Comparison of ENCODE assay signal across 8 mouse cellular contexts in genomic region chr4:152434836-152435235, GRCm38 (mm10). TPM values are rescaled to one million over a fixed set of nuclear protein-coding genes. Genes with fewer than 3 reads are reported as not detected.
DNase-seq lines count a peak whose midpoint lies in the region; ATAC-seq and TF ChIP-seq lines count a peak whose summit lies in the region.

No protein-coding gene starts in this region.

- DNase-seq in brain, embryonic 18.5 days (ENCODE audit: low read depth, low spot score) = peak; percentile 83
- DNase-seq in forebrain, embryonic 10.5 days (ENCODE audit: extremely low spot score, low spot score) = peak; percentile 89
- peak; percentile 91 for DNase-seq in kidney, postnatal 0 days (ENCODE audit: low spot score)
- peak; percentile 86 for DNase-seq in liver
- peak; percentile 93 for DNase-seq in neural tube, embryonic 10.5 days (ENCODE audit: extremely low spot score, low spot score)

- TF ChIP-seq CTCF in C2C12 (IDR thresholded peaks at IDR 0.05; ENCODE audit: control insufficient read depth, insufficient read depth, insufficient read length) = peak; percentile 97
- peak; percentile 81 for TF ChIP-seq CTCF in kidney, postnatal 0 days (IDR thresholded peaks at IDR 0.05; ENCODE audit: low read depth)

- H3K79me2 ChIP-seq in C2C12 (ENCODE audit: control insufficient read depth, insufficient read depth) = no peaks in the 10 kb centered on the region

- no peaks in the 10 kb centered on the region for H3K9me3 ChIP-seq in forebrain, embryonic 10.5 days
- H3K9me3 ChIP-seq in heart, embryonic 14.5 days (ENCODE audit: control insufficient read depth, low read length) = no peaks in the 10 kb centered on the region
- H3K9me3 ChIP-seq in kidney, postnatal 0 days (replicated peaks; ENCODE audit: low read length) = no peaks in the 10 kb centered on the region
- no peaks in the 10 kb centered on the region for H3K9me3 ChIP-seq in stomach, embryonic 15.5 days

- peaks cover 59% of the 10 kb centered on the region for H3K27me3 ChIP-seq in C2C12 (ENCODE audit: control insufficient read depth, insufficient read depth, insufficient read length)
- H3K27me3 ChIP-seq in forebrain, embryonic 10.5 days (ENCODE audit: poor library complexity, severe bottlenecking) = peaks cover 34% of the 10 kb centered on the region
- H3K27me3 ChIP-seq in heart, embryonic 14.5 days (ENCODE audit: control insufficient read depth, insufficient read depth, low read length) = peaks cover 11% of the 10 kb centered on the region
- no peaks in the 10 kb centered on the region; the same call in 1 of the 2 replicates for H3K27me3 ChIP-seq in kidney, postnatal 0 days (ENCODE audit: insufficient read depth, low read length)
- H3K27me3 ChIP-seq in stomach, embryonic 15.5 days (replicated peaks) = 0 out of 2 replicates have a peak, but pooled peaks cover 3% of the 10 kb centered on the region

- H3K4me1 ChIP-seq in forebrain, embryonic 10.5 days = peaks cover 16% of the 10 kb centered on the region
- H3K4me1 ChIP-seq in heart, embryonic 14.5 days (ENCODE audit: control insufficient read depth in 2 of 2, insufficient read depth in 2 of 2, low read length in 2 of 2) = peaks cover 0 to 3% of the 10 kb centered on the region in 2 experiments; a peak in 1 of 4 replicates
- H3K4me1 ChIP-seq in kidney, postnatal 0 days (replicated peaks; ENCODE audit: insufficient read depth, low read length) = no peaks in the 10 kb centered on the region
- H3K4me1 ChIP-seq in stomach, embryonic 15.5 days = peaks cover 11% of the 10 kb centered on the region

- H3K36me3 ChIP-seq in C2C12 (ENCODE audit: control insufficient read depth, insufficient read depth) = no peaks in the 10 kb centered on the region
- no peaks in the 10 kb centered on the region for H3K36me3 ChIP-seq in forebrain, embryonic 10.5 days (replicated peaks)
- H3K36me3 ChIP-seq in heart, embryonic 14.5 days (ENCODE audit: control insufficient read depth, insufficient read depth, low read length) = no peaks in the 10 kb centered on the region
- no peaks in the 10 kb centered on the region for H3K36me3 ChIP-seq in kidney, postnatal 0 days (ENCODE audit: insufficient read depth, low read length)
- no peaks in the 10 kb centered on the region for H3K36me3 ChIP-seq in stomach, embryonic 15.5 days

- no peak overlapping the region for H3K9ac ChIP-seq in heart, embryonic 14.5 days (ENCODE audit: low read length)
- H3K9ac ChIP-seq in kidney, postnatal 0 days (ENCODE audit: low read depth, low read length) = no peak overlapping the region
- H3K9ac ChIP-seq in stomach, embryonic 15.5 days = no peak overlapping the region

- no peak overlapping the region for H3K4me3 ChIP-seq in C2C12 (ENCODE audit: insufficient read depth, poor library complexity, severe bottlenecking)
- H3K4me3 ChIP-seq in forebrain, embryonic 10.5 days = peak overlapping the region; percentile 33
- no peak overlapping the region for H3K4me3 ChIP-seq in heart, embryonic 14.5 days (ENCODE audit: control insufficient read depth in 1 of 2, insufficient read depth in 1 of 2, low read depth in 1 of 2, low read length in 2 of 2)
- no peak overlapping the region for H3K4me3 ChIP-seq in kidney, postnatal 0 days (replicated peaks; ENCODE audit: low read depth, low read length)
- no peak overlapping the region for H3K4me3 ChIP-seq in stomach, embryonic 15.5 days (replicated peaks)

- H3K27ac ChIP-seq in forebrain, embryonic 10.5 days = no peak overlapping the region
- H3K27ac ChIP-seq in heart, embryonic 14.5 days (replicated peaks in 1 of 2; ENCODE audit: control insufficient read depth in 1 of 2, insufficient read depth in 1 of 2, low read depth in 2 of 2, low read length in 2 of 2) = no peak overlapping the region
- no peak overlapping the region for H3K27ac ChIP-seq in kidney, postnatal 0 days
- H3K27ac ChIP-seq in stomach, embryonic 15.5 days = no peak overlapping the region

- H3K4me2 ChIP-seq in heart, embryonic 14.5 days (ENCODE audit: low read length) = peak overlapping the region; percentile 56
- peak overlapping the region; percentile 41 for H3K4me2 ChIP-seq in kidney, postnatal 0 days (ENCODE audit: low read length)
- H3K4me2 ChIP-seq in stomach, embryonic 15.5 days = peak overlapping the region; percentile 49

- H3ac ChIP-seq in C2C12 (ENCODE audit: control insufficient read depth, insufficient read length, low read depth) = no peak overlapping the region

- peak; percentile 57 for ATAC-seq in heart, embryonic 14.5 days (ENCODE audit: insufficient number of reproducible peaks, insufficient read depth, low FRiP score, low read depth)
- ATAC-seq in kidney, postnatal 0 days (replicated peaks; ENCODE audit: low FRiP score, low read depth) = peak; percentile 78
- peak; percentile 84 for ATAC-seq in stomach, embryonic 15.5 days (ENCODE audit: insufficient read depth, low FRiP score, low read depth)

- H3K79me3 ChIP-seq in C2C12 (ENCODE audit: low read depth) = no peaks in the 10 kb centered on the region

- WGBS in forebrain, embryonic 10.5 days = 3% methylated on average over 9 of the region's 9 CpGs
- 3% methylated on average over 9 of the region's 9 CpGs for WGBS in heart, embryonic 14.5 days
- 2% methylated on average over 9 of the region's 9 CpGs for WGBS in kidney, postnatal 0 days
- 4% methylated on average over 9 of the region's 9 CpGs for WGBS in stomach, embryonic 15.5 days

TF ChIP-seq in C2C12, 6 proteins besides CTCF, POLR2A, EP300 and RAD21:
- TF ChIP-seq MYOG (IDR thresholded peaks at IDR 0.05; ENCODE audit: control insufficient read depth, extremely low read depth, insufficient read length) (no peak), CEBPB (IDR thresholded peaks at IDR 0.05; ENCODE audit: low read depth) (no peak), MAX (IDR thresholded peaks at IDR 0.05) (no peak), MYOD1 (IDR thresholded peaks at IDR 0.05; ENCODE audit: control insufficient read depth, insufficient read length, low read depth) (no peak), USF1 (IDR thresholded peaks at IDR 0.05; ENCODE audit: low read depth) (no peak), FOSL1 (IDR thresholded peaks at IDR 0.05; ENCODE audit: insufficient read depth, low read length, poor library complexity, severe bottlenecking) (no peak)
TF ChIP-seq in C2C12: peak in this region for 0.

RNA-seq across cellular contexts. Expression of gene Nphp4, which starts 41.7 kb away (rescaled TPM):
- 2.0 TPM for polyA plus RNA-seq in C2C12 (2012; fragmentation: generic; extraction: Trizol)
- polyA plus RNA-seq in forebrain, embryonic 10.5 days (2016; fragmentation: Nextera tagmentation; extraction: Ambion mirVana) = 6.5 TPM in 2 replicates
- polyA plus RNA-seq in heart, embryonic 14.5 days (2014; fragmentation: Nextera tagmentation; extraction: Ambion mirVana) = 1.1 and 1.5 TPM in 2 replicates
- polyA plus RNA-seq in kidney, postnatal 0 days (2015; fragmentation: Nextera tagmentation; extraction: Ambion mirVana) = 1.7 and 2.2 TPM in 2 replicates
- polyA plus RNA-seq in stomach, embryonic 15.5 days (2015; fragmentation: Nextera tagmentation; extraction: Ambion mirVana) = 1.9 and 2.2 TPM in 2 replicates

RNA-seq across cellular contexts. Expression of gene Kcnab2, which starts 42.8 kb away (rescaled TPM):
- polyA plus RNA-seq in C2C12 (2012; fragmentation: generic; extraction: Trizol) = 8.5 TPM
- 10.1 and 11.2 TPM in 2 replicates for polyA plus RNA-seq in forebrain, embryonic 10.5 days (2016; fragmentation: Nextera tagmentation; extraction: Ambion mirVana)
- 2.6 and 2.7 TPM in 2 replicates for polyA plus RNA-seq in heart, embryonic 14.5 days (2014; fragmentation: Nextera tagmentation; extraction: Ambion mirVana)
- polyA plus RNA-seq in kidney, postnatal 0 days (2015; fragmentation: Nextera tagmentation; extraction: Ambion mirVana) = 3.1 and 4.1 TPM in 2 replicates
- 5.0 and 5.2 TPM in 2 replicates for polyA plus RNA-seq in stomach, embryonic 15.5 days (2015; fragmentation: Nextera tagmentation; extraction: Ambion mirVana)
